ENCODE assay signal across 8 mouse cellular contexts in the genomic region with DNA sequence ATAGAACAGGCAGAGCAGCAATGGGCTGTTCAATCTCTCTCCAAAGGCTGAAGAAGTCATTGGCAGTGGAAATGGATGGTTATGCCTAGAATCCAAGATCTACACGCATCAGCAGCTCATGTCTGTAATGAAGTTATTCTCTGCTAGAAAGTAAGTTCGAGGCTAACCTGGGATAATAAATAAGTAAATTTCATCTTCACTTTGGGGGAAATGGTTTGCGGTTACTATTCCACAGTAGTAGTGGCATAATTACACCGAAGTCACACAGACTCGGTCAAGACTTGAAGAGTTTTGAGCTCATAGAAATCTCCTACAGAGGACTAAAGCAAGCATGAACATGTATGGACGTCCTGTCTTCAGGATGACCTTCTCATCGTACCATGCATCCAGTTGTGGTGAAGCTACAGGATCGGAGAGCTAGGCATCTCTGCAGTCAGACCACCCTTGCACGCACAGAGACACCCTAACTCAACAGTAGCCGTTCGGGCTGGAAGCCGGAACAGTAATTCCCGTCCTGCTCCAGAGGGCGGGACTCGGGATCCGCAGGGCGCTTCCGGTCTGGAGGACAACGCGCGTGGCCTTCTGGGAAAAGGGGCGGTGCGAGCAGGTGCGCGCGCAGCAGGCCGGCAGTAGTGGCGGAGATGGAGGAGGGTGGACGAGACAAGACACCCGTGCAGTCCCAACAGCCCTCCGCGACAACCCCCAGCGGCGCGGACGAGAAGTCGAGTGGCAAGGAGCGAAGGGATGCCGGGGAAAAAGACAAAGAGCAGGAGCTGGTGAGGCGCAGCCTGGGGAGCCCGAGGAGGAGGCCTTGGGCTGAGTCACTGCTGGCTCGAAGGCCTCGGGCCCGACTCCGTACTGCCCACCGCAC. TPM values are rescaled to one million over a fixed set of nuclear protein-coding genes. Genes with fewer than 3 reads are reported as not detected.
DNase-seq lines count a peak whose midpoint lies in the region; ATAC-seq and TF ChIP-seq lines count a peak whose summit lies in the region.

A gene (plus strand): TSS at position 577 of the 871 bp plus-strand sequence.

- TF ChIP-seq CTCF in liver, embryonic 14.5 days (IDR thresholded peaks at IDR 0.05; ENCODE audit: low read depth): peak; percentile 34
- peak; percentile 26 for TF ChIP-seq CTCF in stomach, postnatal 0 days (IDR thresholded peaks at IDR 0.05; ENCODE audit: low read depth)

- peak within 1 kb of the TSS; percentile 82 for H3K4me2 ChIP-seq in heart, embryonic 15.5 days
- peak within 1 kb of the TSS; percentile 69 for H3K4me2 ChIP-seq in liver, embryonic 14.5 days (ENCODE audit: low read depth)
- H3K4me2 ChIP-seq in neural tube, embryonic 11.5 days (ENCODE audit: low read depth): peak within 1 kb of the TSS; percentile 79
- H3K4me2 ChIP-seq in stomach, postnatal 0 days (replicated peaks; ENCODE audit: low read depth): peak within 1 kb of the TSS; percentile 82

- peaks cover 30% of the 10 kb centered on the region for H3K36me3 ChIP-seq in forebrain, embryonic 10.5 days (replicated peaks)
- peaks cover 17% of the 10 kb centered on the region for H3K36me3 ChIP-seq in heart, embryonic 15.5 days
- peaks cover 17% of the 10 kb centered on the region for H3K36me3 ChIP-seq in liver, embryonic 14.5 days (replicated peaks; ENCODE audit: control insufficient read depth, insufficient read depth, low read depth)
- H3K36me3 ChIP-seq in neural tube, embryonic 11.5 days (ENCODE audit: control insufficient read depth, insufficient read depth, low read length): peaks cover 3% of the 10 kb centered on the region
- H3K36me3 ChIP-seq in stomach, postnatal 0 days (ENCODE audit: control insufficient read depth, insufficient read depth, low read length): peaks cover 7% of the 10 kb centered on the region

- H3K9ac ChIP-seq in heart, embryonic 15.5 days: peak within 1 kb of the TSS; percentile 87
- peak within 1 kb of the TSS; percentile 82 for H3K9ac ChIP-seq in liver, embryonic 14.5 days (replicated peaks)
- peak within 1 kb of the TSS; percentile 74 for H3K9ac ChIP-seq in neural tube, embryonic 11.5 days (ENCODE audit: low read length)
- H3K9ac ChIP-seq in stomach, postnatal 0 days (ENCODE audit: low read length): peak within 1 kb of the TSS; percentile 93

- H3K27me3 ChIP-seq in forebrain, embryonic 10.5 days (ENCODE audit: poor library complexity, severe bottlenecking): no peaks in the 10 kb centered on the region
- peaks cover 3% of the 10 kb centered on the region; the same call in 1 of the 2 replicates for H3K27me3 ChIP-seq in heart, embryonic 15.5 days
- no peaks in the 10 kb centered on the region for H3K27me3 ChIP-seq in liver, embryonic 14.5 days (ENCODE audit: control insufficient read depth, insufficient read depth, low read length)
- no peaks in the 10 kb centered on the region for H3K27me3 ChIP-seq in neural tube, embryonic 11.5 days (ENCODE audit: control insufficient read depth, insufficient read depth, low read length)
- H3K27me3 ChIP-seq in stomach, postnatal 0 days (ENCODE audit: control insufficient read depth, insufficient read depth, low read length): no peaks in the 10 kb centered on the region

- WGBS in forebrain, embryonic 10.5 days: 2% methylated on average over 46 of the region's 46 CpGs
- WGBS in heart, embryonic 15.5 days: 1% methylated on average over 46 of the region's 46 CpGs
- WGBS in liver, embryonic 14.5 days (ENCODE audit: insufficient replicate concordance): 1% methylated on average over 46 of the region's 46 CpGs
- 2% methylated on average over 45 of the region's 46 CpGs for WGBS in neural tube, embryonic 11.5 days
- WGBS in stomach, postnatal 0 days: 2% methylated on average over 42 of the region's 46 CpGs

- H3K27ac ChIP-seq in forebrain, embryonic 10.5 days: peak within 1 kb of the TSS; percentile 90
- H3K27ac ChIP-seq in heart, embryonic 15.5 days: peak within 1 kb of the TSS; percentile 82
- peak within 1 kb of the TSS; percentile 51 for H3K27ac ChIP-seq in liver, embryonic 14.5 days
- peak within 1 kb of the TSS; percentile 39; the same call in 1 of the 2 replicates for H3K27ac ChIP-seq in neural tube, embryonic 11.5 days (ENCODE audit: low read depth, low read length)
- peak within 1 kb of the TSS; percentile 80 for H3K27ac ChIP-seq in stomach, postnatal 0 days (replicated peaks)

- peaks cover 16% of the 10 kb centered on the region for H3K4me1 ChIP-seq in forebrain, embryonic 10.5 days
- H3K4me1 ChIP-seq in heart, embryonic 15.5 days (replicated peaks): peaks cover 13% of the 10 kb centered on the region
- peaks cover 7% of the 10 kb centered on the region in 2 experiments; a peak in 3 of 4 replicates for H3K4me1 ChIP-seq in liver, embryonic 14.5 days (replicated peaks; ENCODE audit: control insufficient read depth in 2 of 2, insufficient read depth in 2 of 2, low read length in 1 of 2)
- peaks cover 2% of the 10 kb centered on the region; the same call in 1 of the 2 replicates for H3K4me1 ChIP-seq in neural tube, embryonic 11.5 days (ENCODE audit: control insufficient read depth, insufficient read depth, low read length)
- H3K4me1 ChIP-seq in stomach, postnatal 0 days (replicated peaks; ENCODE audit: control insufficient read depth, insufficient read depth): no peaks in the 10 kb centered on the region

- peak within 1 kb of the TSS; percentile 72 for H3K4me3 ChIP-seq in forebrain, embryonic 10.5 days
- H3K4me3 ChIP-seq in heart, embryonic 15.5 days: peak within 1 kb of the TSS; percentile 89
- H3K4me3 ChIP-seq in liver, embryonic 14.5 days (ENCODE audit: insufficient read depth in 1 of 2, low read depth in 2 of 2, low read length in 2 of 2): peak within 1 kb of the TSS; percentile 80 to 96
- H3K4me3 ChIP-seq in neural tube, embryonic 11.5 days (ENCODE audit: low read depth, low read length): peak within 1 kb of the TSS; percentile 86
- H3K4me3 ChIP-seq in stomach, postnatal 0 days (ENCODE audit: low read depth, low read length): peak within 1 kb of the TSS; percentile 88

- peak; percentile 91 for DNase-seq in c-Kit-negative CD71-positive TER-119-positive erythroid progenitor cells, embryonic 14.5 days (ENCODE audit: low read depth, low spot score)
- DNase-seq in forebrain, embryonic 10.5 days (ENCODE audit: extremely low spot score, low spot score): peak; percentile 95
- DNase-seq in kidney, postnatal 25 days: peak; percentile 98
- DNase-seq in liver, embryonic 14.5 days (ENCODE audit: low read depth in 3 of 3, low spot score in 3 of 3): peak; percentile 85 to 86 (median 86)
- peak; percentile 98 for DNase-seq in neural tube, embryonic 11.5 days (ENCODE audit: low spot score)
- DNase-seq in stomach, postnatal 0 days (ENCODE audit: low spot score): peak; percentile 97

- H3K9me3 ChIP-seq in forebrain, embryonic 10.5 days: no peaks in the 10 kb centered on the region
- no peaks in the 10 kb centered on the region for H3K9me3 ChIP-seq in heart, embryonic 15.5 days (replicated peaks)
- no peaks in the 10 kb centered on the region for H3K9me3 ChIP-seq in liver, embryonic 14.5 days (ENCODE audit: control insufficient read depth, low read length)
- no peaks in the 10 kb centered on the region for H3K9me3 ChIP-seq in neural tube, embryonic 11.5 days (ENCODE audit: control insufficient read depth, low read length)
- H3K9me3 ChIP-seq in stomach, postnatal 0 days (ENCODE audit: control insufficient read depth, low read length): no peaks in the 10 kb centered on the region

- TF ChIP-seq EP300 in liver, embryonic 14.5 days (IDR thresholded peaks at IDR 0.05; ENCODE audit: low read depth): no peak
- TF ChIP-seq EP300 in stomach, postnatal 0 days (optimal IDR thresholded peaks at IDR 0.05): no peak

- peak; percentile 97 for ATAC-seq in CD4-positive, CD25-positive, alpha-beta regulatory T cell, adult 4 months
- peak; percentile 94 for ATAC-seq in heart, embryonic 15.5 days (replicated peaks; ENCODE audit: insufficient number of reproducible peaks, insufficient read depth, low FRiP score, low read depth)
- peak; percentile 97 for ATAC-seq in liver, embryonic 14.5 days (ENCODE audit: insufficient read depth)
- peak; percentile 98 for ATAC-seq in neural tube, embryonic 11.5 days (ENCODE audit: insufficient read depth, low FRiP score, low TSS enrichment)
- ATAC-seq in stomach, postnatal 0 days (ENCODE audit: low FRiP score, low TSS enrichment): peak; percentile 96

RNA-seq across cellular contexts. Expression of the gene that starts here (rescaled TPM):
- 100 to 1,000 TPM; 179 to 222 TPM for polyA plus RNA-seq in CD4-positive, CD25-positive, alpha-beta regulatory T cell, adult 4 months (2017; shearing (Covaris generic))
- 544 and 556 TPM in 2 replicates for polyA plus RNA-seq in forebrain, embryonic 10.5 days (2016; fragmentation: Nextera tagmentation; extraction: Ambion mirVana)
- 202 and 242 TPM in 2 replicates for polyA plus RNA-seq in heart, embryonic 15.5 days (2015; fragmentation: Nextera tagmentation; extraction: Ambion mirVana)
- polyA plus RNA-seq in liver, embryonic 14.5 days (2012; rRNA removed): 61.5 and 89.2 TPM in 2 replicates
- polyA plus RNA-seq in liver, embryonic 14.5 days (2014; fragmentation: Nextera tagmentation; extraction: Ambion mirVana): 162 and 165 TPM in 2 replicates
- polyA plus RNA-seq in neural tube, embryonic 11.5 days (2014; fragmentation: Nextera tagmentation; extraction: Ambion mirVana): 490 and 517 TPM in 2 replicates
- 172 and 177 TPM in 2 replicates for polyA plus RNA-seq in stomach, postnatal 0 days (2015; fragmentation: Nextera tagmentation; extraction: Ambion mirVana)

Comparison
In these comparisons a context has a peak if more than half of its experiments do, and no peak if none do; other contexts are left out.
1. Peak in every context shown above with its lines: DNase-seq, ATAC-seq, H3K4me3 ChIP-seq and H3K27ac ChIP-seq.
2. H3K27ac ChIP-seq: peak in every context shown above with its lines; median percentile 90 in forebrain, embryonic 10.5 days; 82 in heart, embryonic 15.5 days; 80 in stomach, postnatal 0 days; 51 in liver, embryonic 14.5 days; 39 in neural tube, embryonic 11.5 days.